Mouse (Mus musculus) heart, postnatal 0 days (tissue): Measurements from ENCODE around the gene Ptk6.

Experiments used
- CTCF ChIP-seq: IDR thresholded peaks from 2 replicates; pipeline ENCODE4 v1.5.1; 2016; ENCODE audit warnings: antibody characterized with exemption, control low read depth, low read depth
- EP300 ChIP-seq: IDR thresholded peaks from 2 replicates; pipeline ENCODE4 v1.6.1; 2016; ENCODE audit warnings: antibody characterized with exemption, low read depth

GRCm38 (mm10) chr2:181238091-181238610, 35.6 kb upstream of the Ptk6 start:
- TF ChIP-seq EP300 (no peak), CTCF (no peak)
